Mouse (Mus musculus): ENCODE data around the gene Mgat4e. TPM values are rescaled to one million over a fixed set of nuclear protein-coding genes. Genes with fewer than 3 reads are reported as not detected.
A peak's percentile ranks its signal among the peaks of the same experiment; 100 is the strongest.

The Mgat4e gene
- polyA plus RNA-seq, 1 experiment, result not detected

GRCm38 (mm10) chr1:134558511-134558910 is 9.0 kb upstream of the Mgat4e start:
- Histone ChIP-seq H3K4me1 (ENCODE audit: control insufficient read depth, insufficient read depth, low read length) (no peaks in the 10 kb centered on the region; the same call in 1 of the 2 replicates), H3K4me3 (ENCODE audit: insufficient read depth, low read length) (no peak overlapping the region), H3K27ac (ENCODE audit: insufficient read depth, low read length) (no peak overlapping the region)
- TF ChIP-seq POLR2A (IDR thresholded peaks at IDR 0.05; ENCODE audit: extremely low read depth, insufficient read depth, low read length) (no peak), CTCF (IDR thresholded peaks at IDR 0.05; ENCODE audit: extremely low read depth, insufficient read depth, low read length) (no peak)

- Histone ChIP-seq H3K27ac (ENCODE audit: insufficient read depth, low read length) (0 out of 2 replicates have a peak overlapping the region, but pooled peaks have one; percentile 32), H3K4me1 (ENCODE audit: control insufficient read depth, insufficient read depth, low read length) (no peaks in the 10 kb centered on the region; the same call in 1 of the 2 replicates), H3K4me3 (ENCODE audit: insufficient read depth, low read length) (peak overlapping the region; percentile 71)
- TF ChIP-seq CTCF (IDR thresholded peaks at IDR 0.05; ENCODE audit: extremely low read depth, insufficient read depth, low read length) (no peak), POLR2A (IDR thresholded peaks at IDR 0.05; ENCODE audit: extremely low read depth, insufficient read depth, low read length) (peak; percentile 58)
Measured at GRCm38 (mm10) chr1:134556671-134557218, 7.3 kb upstream of the Mgat4e start.

- Histone ChIP-seq H3K4me1 (ENCODE audit: control insufficient read depth, insufficient read depth, low read length) (no peaks in the 10 kb centered on the region; the same call in 1 of the 2 replicates), H3K27ac (ENCODE audit: insufficient read depth, low read length) (0 out of 2 replicates have a peak overlapping the region, but pooled peaks have one; percentile 32), H3K4me3 (ENCODE audit: insufficient read depth, low read length) (peak overlapping the region; percentile 71)
- TF ChIP-seq CTCF (IDR thresholded peaks at IDR 0.05; ENCODE audit: extremely low read depth, insufficient read depth, low read length), result no peak
- TF ChIP-seq POLR2A (IDR thresholded peaks at IDR 0.05; ENCODE audit: extremely low read depth, insufficient read depth, low read length), result no peak
Measured at GRCm38 (mm10) chr1:134555871-134556670, 6.6 kb upstream of the Mgat4e start.

GRCm38 (mm10) chr1:134555240-134555870 is 5.9 kb upstream of the Mgat4e start:
- Histone ChIP-seq H3K4me1 (ENCODE audit: control insufficient read depth, insufficient read depth, low read length) (no peaks in the 10 kb centered on the region; the same call in 1 of the 2 replicates), H3K4me3 (ENCODE audit: insufficient read depth, low read length) (peak overlapping the region; percentile 71; the same call in 1 of the 2 replicates), H3K27ac (ENCODE audit: insufficient read depth, low read length) (no peak overlapping the region)
- no peak for TF ChIP-seq CTCF (IDR thresholded peaks at IDR 0.05; ENCODE audit: extremely low read depth, insufficient read depth, low read length)
- no peak for TF ChIP-seq POLR2A (IDR thresholded peaks at IDR 0.05; ENCODE audit: extremely low read depth, insufficient read depth, low read length)

- Histone ChIP-seq H3K27ac (ENCODE audit: insufficient read depth, low read length) (no peak overlapping the region), H3K4me1 (ENCODE audit: control insufficient read depth, insufficient read depth, low read length) (no peaks in the 10 kb centered on the region; the same call in 1 of the 2 replicates), H3K4me3 (ENCODE audit: insufficient read depth, low read length) (no peak overlapping the region)
- TF ChIP-seq POLR2A (IDR thresholded peaks at IDR 0.05; ENCODE audit: extremely low read depth, insufficient read depth, low read length), result no peak
- no peak for TF ChIP-seq CTCF (IDR thresholded peaks at IDR 0.05; ENCODE audit: extremely low read depth, insufficient read depth, low read length)
Measured at GRCm38 (mm10) chr1:134552396-134552795, 2.9 kb upstream of the Mgat4e start.

GRCm38 (mm10) chr1:134551869-134552268 is 2.4 kb upstream of the Mgat4e start:
- no peaks in the 10 kb centered on the region; the same call in 1 of the 2 replicates for H3K4me1 ChIP-seq (ENCODE audit: control insufficient read depth, insufficient read depth, low read length)
- TF ChIP-seq CTCF (IDR thresholded peaks at IDR 0.05; ENCODE audit: extremely low read depth, insufficient read depth, low read length) (no peak), POLR2A (IDR thresholded peaks at IDR 0.05; ENCODE audit: extremely low read depth, insufficient read depth, low read length) (no peak)
- H3K4me3 ChIP-seq (ENCODE audit: insufficient read depth, low read length), result no peak overlapping the region
- no peak overlapping the region for H3K27ac ChIP-seq (ENCODE audit: insufficient read depth, low read length)

GRCm38 (mm10) chr1:134548231-134548630 is 1.3 kb downstream of the Mgat4e start:
- H3K4me3 ChIP-seq (ENCODE audit: insufficient read depth, low read length), result no peak overlapping the region
- no peak overlapping the region for H3K27ac ChIP-seq (ENCODE audit: insufficient read depth, low read length)
- TF ChIP-seq CTCF (IDR thresholded peaks at IDR 0.05; ENCODE audit: extremely low read depth, insufficient read depth, low read length) (no peak), POLR2A (IDR thresholded peaks at IDR 0.05; ENCODE audit: extremely low read depth, insufficient read depth, low read length) (no peak)
- no peaks in the 10 kb centered on the region for H3K4me1 ChIP-seq (ENCODE audit: control insufficient read depth, insufficient read depth, low read length)

GRCm38 (mm10) chr1:134540610-134541009 is 8.9 kb downstream of the Mgat4e start:
- no peak overlapping the region for H3K27ac ChIP-seq (ENCODE audit: insufficient read depth, low read length)
- no peak overlapping the region for H3K4me3 ChIP-seq (ENCODE audit: insufficient read depth, low read length)
- no peak for TF ChIP-seq CTCF (IDR thresholded peaks at IDR 0.05; ENCODE audit: extremely low read depth, insufficient read depth, low read length)
- no peak for TF ChIP-seq POLR2A (IDR thresholded peaks at IDR 0.05; ENCODE audit: extremely low read depth, insufficient read depth, low read length)
- H3K4me1 ChIP-seq (ENCODE audit: control insufficient read depth, insufficient read depth, low read length), result no peaks in the 10 kb centered on the region

GRCm38 (mm10) chr1:134535513-134535912 is 14.0 kb downstream of the Mgat4e start:
- no peak for TF ChIP-seq POLR2A (IDR thresholded peaks at IDR 0.05; ENCODE audit: extremely low read depth, insufficient read depth, low read length)
- TF ChIP-seq CTCF (IDR thresholded peaks at IDR 0.05; ENCODE audit: extremely low read depth, insufficient read depth, low read length), result no peak
- Histone ChIP-seq H3K27ac (ENCODE audit: insufficient read depth, low read length) (no peak overlapping the region), H3K4me1 (ENCODE audit: control insufficient read depth, insufficient read depth, low read length) (no peaks in the 10 kb centered on the region; the same call in 1 of the 2 replicates), H3K4me3 (ENCODE audit: insufficient read depth, low read length) (no peak overlapping the region)

All from cortical plate, adult 2 months (tissue).